Mouse (Mus musculus) heart, embryonic 13.5 days (tissue): ENCODE measurements around the gene Srrd. TPM values are rescaled to one million over a fixed set of nuclear protein-coding genes. Genes with fewer than 3 reads are reported as not detected.
A peak's percentile ranks its signal among the peaks of the same experiment; 100 is the strongest.
"Not testable (repeated sequence)": the region's sequence is repeated elsewhere in the genome, so short reads cannot be mapped to it uniquely, and the experiment has no call there.

Experiments
- ATAC-seq: fragments of 200-750 bp; cut with Nextera tagmentation; 2 replicates; pipeline ENCODE4 v1.8.0; 2017; ENCODE audit warnings: moderate TSS enrichment; ENCODE audit not compliant: insufficient number of reproducible peaks, low FRiP score, low TSS enrichment; ENCODE audit errors: extremely low read depth
- H3K27ac ChIP-seq: fragments of 300-500 bp; sonication (generic); replicated peaks from 2 replicates; pipeline ENCODE4 v1.5.1; 2015; ENCODE audit warnings: moderate library complexity, mild to moderate bottlenecking, inconsistent platforms
- H3K27me3 ChIP-seq: fragments of 300-500 bp; sonication (generic); replicated peaks from 2 replicates; pipeline ENCODE4 v1.6.1; 2015; ENCODE audit warnings: mild to moderate bottlenecking, inconsistent platforms
- H3K36me3 ChIP-seq: fragments of 300-500 bp; sonication (generic); 2 replicates; pipeline ENCODE4 v1.6.1; 2015; ENCODE audit warnings: mild to moderate bottlenecking, inconsistent platforms
- H3K4me1 ChIP-seq: fragments of 300-500 bp; sonication (generic); 2 replicates; pipeline ENCODE4 v1.6.1; 2015; ENCODE audit warnings: inconsistent platforms
- H3K4me2 ChIP-seq: fragments of 300-500 bp; sonication (generic); 2 replicates; pipeline ENCODE4 v1.6.1; 2015; ENCODE audit warnings: inconsistent platforms, mild to moderate bottlenecking, moderate library complexity
- H3K4me3 ChIP-seq: fragments of 300-500 bp; sonication (generic); 2 replicates; pipeline ENCODE4 v1.5.1; 2015; ENCODE audit warnings: moderate library complexity, mild to moderate bottlenecking, inconsistent platforms
- H3K9ac ChIP-seq: fragments of 300-500 bp; sonication (generic); 2 replicates; pipeline ENCODE4 v1.6.1; 2015; ENCODE audit warnings: inconsistent platforms, mild to moderate bottlenecking, moderate library complexity
- H3K9me3 ChIP-seq: fragments of 300-500 bp; sonication (generic); 2 replicates; pipeline ENCODE4 v1.6.1; 2016; ENCODE audit warnings: inconsistent platforms
- WGBS: fragments of 180-500 bp; shearing (Covaris S2); methylation state at CpG from one replicate; pipeline ENCODE4 v1.1.7; 2015; ENCODE audit warnings: mixed read lengths; 5-methylcytosine and 5-hydroxymethylcytosine counted together
- polyA plus RNA-seq: library from polyadenylated mRNA; unstranded; fragments of >200 nt; fragmentation: Nextera tagmentation; extraction: Ambion mirVana; gene quantifications from 2 replicates; pipeline ENCODE4 v1.2.1, GENCODE M21; 2015

Gene Srrd
- polyA plus RNA-seq, 1 experiment from 2014 or later, result 24.0 TPM

- no peak for ATAC-seq
- Histone ChIP-seq H3K27me3 (no peaks in the 10 kb centered on the region), H3K4me3 (peak overlapping the region; percentile 90), H3K9me3 (no peaks in the 10 kb centered on the region), H3K9ac (peak overlapping the region; percentile 92), H3K27ac (peak overlapping the region; percentile 26; the same call in 1 of the 2 replicates), H3K4me2 (peak overlapping the region; percentile 80), H3K4me1 (peaks cover 29% of the 10 kb centered on the region), H3K36me3 (peaks cover 41% of the 10 kb centered on the region)
- 1% methylated on average over 32 of the region's 33 CpGs for WGBS
Measured at GRCm38 (mm10) chr5:112326446-112327009, 16.3 kb downstream of the Srrd start.

DNA sequence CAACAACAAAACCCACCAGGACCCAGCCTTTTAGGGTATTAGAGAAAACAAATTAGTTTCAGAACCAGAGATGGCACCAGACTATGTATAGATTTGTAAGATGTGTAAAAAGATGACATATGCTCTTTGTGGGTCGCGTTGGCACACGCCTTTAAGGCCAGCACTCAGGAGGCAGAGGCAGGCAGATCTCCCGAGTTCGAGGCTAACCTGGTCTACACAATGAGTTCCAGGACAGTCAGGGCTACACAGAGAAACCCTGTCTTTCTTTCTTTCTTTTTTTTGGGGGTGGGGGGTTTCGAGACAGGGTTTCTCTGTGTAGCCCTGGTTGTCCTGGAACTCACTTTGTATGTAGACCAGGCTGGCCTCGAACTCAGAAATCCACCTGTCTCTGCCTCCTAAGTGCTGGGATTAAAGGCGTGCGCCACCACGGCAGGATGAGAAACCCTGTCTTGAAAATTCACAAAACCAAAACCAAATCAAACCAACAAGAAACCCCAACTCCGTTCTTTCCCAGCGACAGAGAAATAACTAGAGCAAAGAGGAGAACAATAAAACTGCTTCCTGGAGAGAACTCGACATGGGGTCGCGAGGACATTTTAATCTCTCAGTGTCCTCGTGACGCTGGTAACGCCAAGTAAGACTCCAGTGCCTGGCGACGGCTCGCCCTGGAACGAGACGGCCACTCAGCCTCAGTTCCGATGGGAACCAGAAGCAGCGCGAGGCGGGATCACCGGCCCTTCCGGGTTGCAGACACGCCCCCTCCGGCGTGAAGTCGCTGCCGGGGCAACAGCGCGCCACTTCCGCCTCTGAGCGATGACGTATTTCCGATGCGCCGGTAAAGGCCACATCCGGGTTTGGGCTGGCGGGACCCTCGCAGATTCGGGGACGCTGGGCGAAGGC lies 17.0 kb downstream of the Srrd start, which contains the start of gene Tfip11:
TSS of gene Tfip11 (plus strand) at position 813 of the 900 bp plus-strand sequence.
- H3K9me3 ChIP-seq, result no peaks in the 10 kb centered on the region
- ATAC-seq, result peak; percentile 72
- peak within 1 kb of the TSS; percentile 90 for H3K4me3 ChIP-seq
- H3K27me3 ChIP-seq, result no peaks in the 10 kb centered on the region
- peaks cover 34% of the 10 kb centered on the region for H3K36me3 ChIP-seq
- H3K9ac ChIP-seq, result peak within 1 kb of the TSS; percentile 92
- peak within 1 kb of the TSS; percentile 77 for H3K27ac ChIP-seq
- 6% methylated on average over 48 of the region's 48 CpGs for WGBS
- H3K4me1 ChIP-seq, result peaks cover 29% of the 10 kb centered on the region
- peak within 1 kb of the TSS; percentile 80 for H3K4me2 ChIP-seq

- peak overlapping the region; percentile 80 for H3K4me2 ChIP-seq
Measured at GRCm38 (mm10) chr5:112324637-112325545, 17.9 kb downstream of the Srrd start.

DNA sequence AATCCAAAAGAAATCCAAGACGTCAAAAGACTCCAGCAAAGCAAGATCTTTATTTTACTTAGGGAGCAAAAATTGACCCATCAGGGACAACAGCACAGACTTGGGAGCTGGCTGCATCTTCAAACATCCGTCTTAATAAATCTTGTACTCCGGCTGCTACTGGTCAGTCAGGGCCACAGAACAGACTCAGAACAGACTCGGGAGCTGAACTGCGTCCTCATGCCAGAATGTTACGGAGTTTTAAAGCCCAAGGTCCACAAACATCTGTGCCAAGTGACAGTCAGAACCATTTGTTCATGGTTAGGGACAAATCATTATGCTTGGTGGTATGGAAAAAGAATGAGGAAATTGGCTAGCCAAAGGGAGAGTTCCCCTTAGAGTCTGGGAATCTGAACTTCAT lies 19.6 kb downstream of the Srrd start:
- Histone ChIP-seq H3K4me1 (peaks cover 29% of the 10 kb centered on the region), H3K4me2 (no peak overlapping the region), H3K27me3 (no peaks in the 10 kb centered on the region), H3K27ac (no peak overlapping the region), H3K4me3 (no peak overlapping the region), H3K9me3 (no peaks in the 10 kb centered on the region), H3K36me3 (peaks cover 8% of the 10 kb centered on the region), H3K9ac (no peak overlapping the region)
- ATAC-seq, result no peak
- WGBS, result 84% methylated on average over 6 of the region's 6 CpGs

More at GRCm38 (mm10) chr5:112324637-112325545, 17.9 kb downstream of the Srrd start:
- H3K36me3 ChIP-seq, result peaks cover 25% of the 10 kb centered on the region
- ATAC-seq, result peak; percentile 48; the same call in 1 of the 2 replicates
- H3K27ac ChIP-seq, result peak overlapping the region; percentile 77
- H3K27me3 ChIP-seq, result no peaks in the 10 kb centered on the region
- 23% methylated on average over 24 of the region's 24 CpGs for WGBS
- peak overlapping the region; percentile 90 for H3K4me3 ChIP-seq
- no peaks in the 10 kb centered on the region for H3K9me3 ChIP-seq
- peak overlapping the region; percentile 50 for H3K9ac ChIP-seq
- peaks cover 29% of the 10 kb centered on the region for H3K4me1 ChIP-seq

DNA sequence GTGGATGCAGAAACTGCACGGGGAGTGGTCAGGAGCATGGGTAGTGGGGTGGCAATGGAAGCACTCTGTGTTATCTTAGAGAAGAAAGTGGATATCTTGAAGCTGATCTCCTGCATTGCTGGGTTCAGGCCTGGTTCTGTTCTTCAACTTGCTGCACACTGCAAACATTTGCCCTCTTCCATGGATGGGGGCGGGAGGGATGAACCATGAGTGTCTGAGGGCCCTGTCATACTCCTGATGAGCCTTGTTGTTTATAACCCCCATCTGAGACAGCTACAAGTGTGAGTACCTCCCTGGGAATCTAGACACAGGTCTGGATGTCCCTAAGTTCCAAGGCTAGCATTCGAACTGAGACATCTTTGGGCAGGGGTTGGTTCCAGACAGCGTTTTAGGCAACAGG lies 21.5 kb downstream of the Srrd start:
- Histone ChIP-seq H3K27me3 (no peaks in the 10 kb centered on the region), H3K9me3 (no peaks in the 10 kb centered on the region), H3K9ac (no peak overlapping the region), H3K4me2 (no peak overlapping the region), H3K4me1 (peaks cover 28% of the 10 kb centered on the region), H3K36me3 (peaks cover 2% of the 10 kb centered on the region; the same call in 1 of the 2 replicates), H3K27ac (no peak overlapping the region), H3K4me3 (no peak overlapping the region)
- whole genome bisulfite sequencing, result 64% methylated on average over 4 of the region's 4 CpGs
- ATAC-seq, result no peak

- H3K36me3 ChIP-seq, result peaks cover 6% of the 10 kb centered on the region
- H3K4me3 ChIP-seq, result no peak overlapping the region
- ATAC-seq, result no peak
- WGBS, result 58% methylated on average over 6 of the region's 6 CpGs
- no peak overlapping the region for H3K9ac ChIP-seq
- no peaks in the 10 kb centered on the region for H3K9me3 ChIP-seq
- H3K27me3 ChIP-seq, result no peaks in the 10 kb centered on the region
- no peak overlapping the region for H3K27ac ChIP-seq
- H3K4me1 ChIP-seq, result peaks cover 29% of the 10 kb centered on the region
- H3K4me2 ChIP-seq, result no peak overlapping the region
Measured at GRCm38 (mm10) chr5:112320936-112321335, 21.9 kb downstream of the Srrd start.

- 68% methylated on average over 5 of the region's 5 CpGs for WGBS
- peaks cover 12% of the 10 kb centered on the region for H3K36me3 ChIP-seq
- H3K4me2 ChIP-seq, result no peak overlapping the region
- ATAC-seq, result no peak
- H3K9me3 ChIP-seq, result no peaks in the 10 kb centered on the region
- H3K9ac ChIP-seq, result no peak overlapping the region
- no peaks in the 10 kb centered on the region for H3K27me3 ChIP-seq
- peaks cover 25% of the 10 kb centered on the region for H3K4me1 ChIP-seq
- no peak overlapping the region for H3K4me3 ChIP-seq
- no peak overlapping the region for H3K27ac ChIP-seq
Measured at GRCm38 (mm10) chr5:112320379-112320778, 22.5 kb downstream of the Srrd start.

DNA sequence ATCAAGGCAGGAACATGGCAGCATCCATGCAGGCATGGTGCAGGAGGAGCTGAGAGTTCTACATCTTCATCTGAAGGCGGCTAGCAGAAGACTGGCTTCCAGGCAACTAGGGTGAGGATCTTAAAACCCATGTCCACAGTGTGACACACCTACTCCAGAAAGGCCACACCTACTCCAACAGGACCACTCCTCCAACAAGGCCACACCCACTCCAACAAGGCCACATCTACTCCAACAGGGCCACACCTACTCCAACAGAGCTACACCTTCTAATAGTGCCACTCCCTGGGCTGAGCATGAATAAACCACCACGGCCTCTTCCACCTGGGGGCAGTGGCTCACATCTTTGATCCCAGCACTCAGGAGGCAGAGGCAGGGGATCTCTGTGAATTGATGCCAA lies 23.5 kb downstream of the Srrd start:
- peaks cover 15% of the 10 kb centered on the region for H3K4me1 ChIP-seq
- not testable (repeated sequence) for ATAC-seq, H3K27ac ChIP-seq, H3K9ac ChIP-seq, H3K4me3 ChIP-seq, H3K9me3 ChIP-seq, H3K27me3 ChIP-seq, H3K4me2 ChIP-seq
- H3K36me3 ChIP-seq, result peaks cover 22% of the 10 kb centered on the region
- 63% methylated on average over 2 of the region's 2 CpGs for WGBS

- WGBS, result 32% methylated on average over 5 of the region's 5 CpGs
- Histone ChIP-seq H3K9me3 (no peaks in the 10 kb centered on the region), H3K4me1 (peaks cover 16% of the 10 kb centered on the region), H3K36me3 (peaks cover 42% of the 10 kb centered on the region), H3K27ac (peak overlapping the region; percentile 56), H3K9ac (no peak overlapping the region), H3K4me3 (no peak overlapping the region), H3K4me2 (no peak overlapping the region), H3K27me3 (no peaks in the 10 kb centered on the region)
- no peak for ATAC-seq
Measured at GRCm38 (mm10) chr5:112317328-112317727, 25.5 kb downstream of the Srrd start.

DNA sequence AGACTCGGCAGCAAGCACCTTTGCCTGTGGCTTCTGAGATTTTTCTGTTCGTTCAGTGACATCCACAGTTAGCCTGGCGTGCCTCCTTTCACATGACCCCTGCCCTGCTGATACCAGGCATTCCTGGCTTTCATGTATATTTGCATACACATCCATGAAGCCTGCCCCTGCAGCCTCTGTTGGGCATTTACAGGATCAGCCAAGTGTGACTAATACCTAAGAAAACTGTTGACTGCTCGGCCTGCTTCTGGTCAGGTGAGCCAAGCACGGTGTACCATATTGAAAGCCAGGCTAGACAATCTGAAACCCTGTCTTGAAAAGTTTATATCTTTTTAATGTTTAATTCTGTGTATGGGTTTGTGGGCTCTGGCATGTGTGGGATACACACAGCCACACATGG lies 26.4 kb downstream of the Srrd start:
- Histone ChIP-seq H3K27me3 (no peaks in the 10 kb centered on the region), H3K9me3 (no peaks in the 10 kb centered on the region), H3K36me3 (peaks cover 43% of the 10 kb centered on the region), H3K9ac (no peak overlapping the region), H3K4me2 (no peak overlapping the region), H3K27ac (peak overlapping the region; percentile 32), H3K4me1 (peaks cover 16% of the 10 kb centered on the region), H3K4me3 (no peak overlapping the region)
- 74% methylated on average over 5 of the region's 5 CpGs for WGBS
- no peak for ATAC-seq
